ENCODE assay signal across 10 mouse cellular contexts in the genomic region with DNA sequence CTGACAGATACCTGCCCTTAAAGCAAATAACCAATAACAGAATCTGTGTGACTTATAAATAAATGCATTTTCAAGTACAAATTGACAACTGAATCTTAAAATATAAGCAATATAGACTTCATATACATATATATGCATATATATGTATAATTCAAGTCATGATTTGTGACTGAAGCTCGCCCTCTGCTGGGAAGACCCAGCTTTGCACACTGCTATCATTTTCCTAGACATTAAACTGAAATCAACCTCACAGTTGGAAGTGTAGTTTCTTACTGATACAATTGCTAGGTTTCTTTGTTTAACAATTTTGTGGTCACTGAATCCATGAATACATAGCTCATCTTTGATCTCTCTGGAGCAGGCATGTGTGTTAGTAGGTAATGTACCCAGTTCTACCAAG. TPM values are rescaled to one million over a fixed set of nuclear protein-coding genes. Genes with fewer than 3 reads are reported as not detected.
DNase-seq lines count a peak whose midpoint lies in the region; ATAC-seq and TF ChIP-seq lines count a peak whose summit lies in the region.
"Had no signal": no experiment of that assay in that cellular context is flagged by ENCODE, and none has a peak within 500 bp of the region (broad histone marks: within the 10 kb centered on the region; RNA-seq: fewer than 3 reads in every experiment).

No protein-coding gene starts in this region.

- TF ChIP-seq CTCF in forebrain, postnatal 0 days (IDR thresholded peaks at IDR 0.05; ENCODE audit: low read depth) = peak; percentile 88
- peak; percentile 73 for TF ChIP-seq CTCF in cortical plate, adult 2 months (IDR thresholded peaks at IDR 0.05; ENCODE audit: extremely low read depth, insufficient read depth, low read length)

- intact Hi-C loops in left cerebral cortex, postnatal 10 days (cut with DNase I) = loop anchor here (1.0 to 5.0 kb wide), 2 partner anchors 207 to 379 kb away; no protein-coding TSS in a partner anchor

- no peak for ATAC-seq in forebrain, postnatal 0 days
- ATAC-seq in forebrain, embryonic 15.5 days (replicated peaks) = no peak
- no peak for ATAC-seq in midbrain, embryonic 14.5 days (ENCODE audit: low FRiP score, low TSS enrichment)
- ATAC-seq in midbrain, embryonic 13.5 days = no peak
- no peak for ATAC-seq in granulocyte monocyte progenitor cell, adult 5-6 weeks (replicated peaks; ENCODE audit: poor library complexity, severe bottlenecking)

- peak; percentile 83 for DNase-seq in forebrain, postnatal 0 days
- peak; percentile 81 for DNase-seq in midbrain, embryonic 14.5 days
- DNase-seq in left cerebral cortex, postnatal 10 days (ENCODE audit: extremely low spot score in 1 of 2, low spot score in 2 of 2) = peak; percentile 46 to 67
- peak; percentile 82 to 88 for DNase-seq in right cerebral cortex, adult 2 months (ENCODE audit: low spot score in 2 of 2)

- H3K4me2 ChIP-seq in forebrain, postnatal 0 days (ENCODE audit: low read depth) = no peak overlapping the region
- no peak overlapping the region for H3K4me2 ChIP-seq in forebrain, embryonic 15.5 days (replicated peaks)
- H3K4me2 ChIP-seq in midbrain, embryonic 14.5 days (ENCODE audit: low read length) = no peak overlapping the region
- H3K4me2 ChIP-seq in midbrain, embryonic 13.5 days (replicated peaks) = no peak overlapping the region
- H3K4me2 ChIP-seq: hindbrain, embryonic 15.5 days had no signal

- H3K27me3 ChIP-seq in forebrain, postnatal 0 days (ENCODE audit: insufficient read depth, low read length) = no peaks in the 10 kb centered on the region
- no peaks in the 10 kb centered on the region for H3K27me3 ChIP-seq in forebrain, embryonic 15.5 days
- no peaks in the 10 kb centered on the region for H3K27me3 ChIP-seq in midbrain, embryonic 14.5 days (ENCODE audit: control insufficient read depth, insufficient read depth, low read length)
- peaks cover 15% of the 10 kb centered on the region for H3K27me3 ChIP-seq in midbrain, embryonic 13.5 days
- H3K27me3 ChIP-seq: hindbrain, embryonic 15.5 days had no signal

- no peak overlapping the region for H3K9ac ChIP-seq in forebrain, postnatal 0 days
- H3K9ac ChIP-seq in forebrain, embryonic 15.5 days (replicated peaks) = no peak overlapping the region
- H3K9ac ChIP-seq in midbrain, embryonic 14.5 days (replicated peaks; ENCODE audit: low read length) = no peak overlapping the region
- no peak overlapping the region for H3K9ac ChIP-seq in midbrain, embryonic 13.5 days (replicated peaks)
- H3K9ac ChIP-seq: hindbrain, embryonic 15.5 days had no signal

- 2% methylated on average over 1 of the region's 1 CpGs for WGBS in forebrain, postnatal 0 days
- 0% methylated on average over 1 of the region's 1 CpGs for WGBS in forebrain, embryonic 15.5 days
- 0% methylated on average over 1 of the region's 1 CpGs for WGBS in midbrain, embryonic 14.5 days
- 2% methylated on average over 1 of the region's 1 CpGs for WGBS in midbrain, embryonic 13.5 days

- no peaks in the 10 kb centered on the region for H3K9me3 ChIP-seq in forebrain, postnatal 0 days (ENCODE audit: low read length)
- no peaks in the 10 kb centered on the region for H3K9me3 ChIP-seq in forebrain, embryonic 15.5 days
- no peaks in the 10 kb centered on the region for H3K9me3 ChIP-seq in midbrain, embryonic 14.5 days (ENCODE audit: control insufficient read depth, low read length)
- H3K9me3 ChIP-seq in midbrain, embryonic 13.5 days = no peaks in the 10 kb centered on the region
- H3K9me3 ChIP-seq: hindbrain, embryonic 15.5 days had no signal

- no peak overlapping the region for H3K27ac ChIP-seq in forebrain, postnatal 0 days (ENCODE audit: low read depth, low read length)
- no peak overlapping the region for H3K27ac ChIP-seq in forebrain, embryonic 15.5 days (replicated peaks)
- no peak overlapping the region for H3K27ac ChIP-seq in midbrain, embryonic 14.5 days (replicated peaks; ENCODE audit: low read depth, low read length)
- H3K27ac ChIP-seq in midbrain, embryonic 13.5 days = no peak overlapping the region
- no peak overlapping the region for H3K27ac ChIP-seq in cortical plate, adult 2 months (ENCODE audit: insufficient read depth, low read length)
- H3K27ac ChIP-seq: hindbrain, embryonic 15.5 days had no signal

- TF ChIP-seq POLR2A in cortical plate, adult 2 months (IDR thresholded peaks at IDR 0.05; ENCODE audit: extremely low read depth, insufficient read depth, low read length) = no peak

- H3K4me1 ChIP-seq in forebrain, postnatal 0 days (ENCODE audit: insufficient read depth) = peaks cover 3% of the 10 kb centered on the region; the same call in 1 of the 2 replicates
- peaks cover 5% of the 10 kb centered on the region for H3K4me1 ChIP-seq in forebrain, embryonic 15.5 days
- no peaks in the 10 kb centered on the region; the same call in 1 of the 2 replicates for H3K4me1 ChIP-seq in midbrain, embryonic 14.5 days (ENCODE audit: control insufficient read depth, insufficient read depth, low read length)
- H3K4me1 ChIP-seq in midbrain, embryonic 13.5 days (replicated peaks) = peaks cover 6% of the 10 kb centered on the region; the same call in 1 of the 2 replicates
- H3K4me1 ChIP-seq in cortical plate, adult 2 months (ENCODE audit: control insufficient read depth, insufficient read depth, low read length) = no peaks in the 10 kb centered on the region

- H3K4me3 ChIP-seq in forebrain, postnatal 0 days (ENCODE audit: low read depth, low read length) = no peak overlapping the region
- H3K4me3 ChIP-seq in forebrain, embryonic 15.5 days = no peak overlapping the region
- no peak overlapping the region for H3K4me3 ChIP-seq in midbrain, embryonic 14.5 days (replicated peaks; ENCODE audit: low read depth, low read length)
- H3K4me3 ChIP-seq in midbrain, embryonic 13.5 days (replicated peaks) = no peak overlapping the region
- H3K4me3 ChIP-seq in cortical plate, adult 2 months (ENCODE audit: insufficient read depth, low read length) = no peak overlapping the region
- H3K4me3 ChIP-seq: hindbrain, embryonic 15.5 days; myocyte had no signal

- no peaks in the 10 kb centered on the region for H3K36me3 ChIP-seq in forebrain, postnatal 0 days (ENCODE audit: insufficient read depth)
- no peaks in the 10 kb centered on the region for H3K36me3 ChIP-seq in forebrain, embryonic 15.5 days
- no peaks in the 10 kb centered on the region for H3K36me3 ChIP-seq in midbrain, embryonic 14.5 days (ENCODE audit: control insufficient read depth, insufficient read depth, low read length)
- H3K36me3 ChIP-seq in midbrain, embryonic 13.5 days = no peaks in the 10 kb centered on the region
- H3K36me3 ChIP-seq: hindbrain, embryonic 15.5 days had no signal

RNA-seq across cellular contexts. Expression of a gene that starts 4.5 kb away (rescaled TPM):
- 0.29 and 0.46 TPM in 2 replicates for total RNA-seq in forebrain, postnatal 0 days (2014; rRNA removed)
- 0.43 and 0.46 TPM in 2 replicates for polyA plus RNA-seq in forebrain, postnatal 0 days (2015; fragmentation: Nextera tagmentation; extraction: Ambion mirVana)
- polyA plus RNA-seq in forebrain, embryonic 15.5 days (2015; fragmentation: Nextera tagmentation; extraction: Ambion mirVana) = 0.33 and 0.34 TPM in 2 replicates
- 0.09 and 0.47 TPM in 2 replicates for polyA plus RNA-seq in midbrain, embryonic 14.5 days (2014; fragmentation: Nextera tagmentation; extraction: Ambion mirVana)
- polyA plus RNA-seq in midbrain, embryonic 13.5 days (2015; fragmentation: Nextera tagmentation; extraction: Ambion mirVana) = 0.30 and 0.50 TPM in 2 replicates
- 0.28 and 0.48 TPM in 2 replicates for polyA plus RNA-seq in cortical plate, adult 2 months (2012; rRNA removed)
- under 1 TPM; 0.24 to 0.36 TPM for total RNA-seq in left cerebral cortex, postnatal 10 days (2021)
- not detected in 2 replicates for total RNA-seq in granulocyte monocyte progenitor cell, adult 5-6 weeks (2014; fragmentation: Nextera tagmentation)
- total RNA-seq in granulocyte monocyte progenitor cell, adult 5-6 weeks (2017) = 0.43 TPM in 1 of 2 replicates, not detected in the other

RNA-seq across cellular contexts. Expression of a gene that starts 4.7 kb away (rescaled TPM):
- 108 and 118 TPM in 2 replicates for total RNA-seq in forebrain, postnatal 0 days (2014; rRNA removed)
- polyA plus RNA-seq in forebrain, postnatal 0 days (2015; fragmentation: Nextera tagmentation; extraction: Ambion mirVana) = 48.8 and 51.0 TPM in 2 replicates
- polyA plus RNA-seq in forebrain, embryonic 15.5 days (2015; fragmentation: Nextera tagmentation; extraction: Ambion mirVana) = 88.5 and 90.3 TPM in 2 replicates
- 73.7 and 85.6 TPM in 2 replicates for polyA plus RNA-seq in midbrain, embryonic 14.5 days (2014; fragmentation: Nextera tagmentation; extraction: Ambion mirVana)
- polyA plus RNA-seq in midbrain, embryonic 13.5 days (2015; fragmentation: Nextera tagmentation; extraction: Ambion mirVana) = 80.8 and 82.1 TPM in 2 replicates
- polyA plus RNA-seq in cortical plate, adult 2 months (2012; rRNA removed) = 25.7 and 26.0 TPM in 2 replicates
- total RNA-seq in left cerebral cortex, postnatal 10 days (2021) = 10 to 100 TPM; 28.4 to 29.1 TPM
- total RNA-seq in granulocyte monocyte progenitor cell, adult 5-6 weeks (2014; fragmentation: Nextera tagmentation) = 34.9 and 40.4 TPM in 2 replicates
- total RNA-seq in granulocyte monocyte progenitor cell, adult 5-6 weeks (2017) = 49.4 and 51.5 TPM in 2 replicates
